Mouse (Mus musculus): Measurements from ENCODE around the gene Tom1l2.

DNA sequence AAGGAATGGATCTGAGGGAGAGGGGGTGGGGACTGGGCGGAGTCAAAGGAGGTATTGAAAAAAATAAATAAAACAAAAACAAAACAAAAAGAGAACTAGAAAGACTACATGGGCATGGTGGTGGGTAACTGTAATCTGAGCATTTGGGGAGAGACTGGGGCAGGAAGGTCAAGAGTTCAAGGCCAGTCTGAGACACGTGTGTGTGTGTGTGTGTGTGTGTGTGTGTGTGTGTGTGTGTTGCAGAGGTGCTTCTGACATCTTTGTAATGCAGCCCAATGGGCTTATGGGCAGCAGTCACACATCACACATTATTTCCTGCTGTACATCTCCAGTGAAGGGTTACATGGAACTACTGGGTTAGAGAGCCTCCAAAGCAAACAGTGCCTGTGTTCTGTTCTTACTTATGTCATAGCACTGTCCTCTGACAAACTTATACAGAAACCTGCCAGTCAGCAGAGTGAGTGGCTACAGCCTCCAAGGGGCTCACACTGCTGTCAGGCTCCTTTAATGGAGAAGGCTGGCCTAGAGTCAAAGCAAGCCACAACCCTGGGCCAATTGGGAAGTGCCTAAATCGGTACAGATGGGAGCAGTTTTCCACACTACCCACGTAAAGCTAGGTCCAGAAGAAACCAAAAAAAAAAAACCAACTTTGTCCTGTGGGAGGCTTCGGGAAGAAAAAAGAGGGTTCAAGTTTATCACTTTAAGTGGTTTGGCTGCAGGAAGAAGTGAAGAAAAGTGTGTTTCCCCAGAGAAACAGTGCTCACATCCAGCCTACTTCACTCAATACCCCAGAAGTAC lies 104.8 kb downstream of the Tom1l2 start:
- TF ChIP-seq CTCF (IDR thresholded peaks at IDR 0.05): no peak
- TF ChIP-seq EP300 (IDR thresholded peaks at IDR 0.05): no peak
